Mouse (Mus musculus): Measurements from ENCODE around the gene Wnt5b. TPM values are rescaled to one million over a fixed set of nuclear protein-coding genes. Genes with fewer than 3 reads are reported as not detected.

Gene Wnt5b
- polyA plus RNA-seq, 1 experiment from 2014 or later = 15.8 TPM

- H3K4me2 ChIP-seq (replicated peaks) = peak overlapping the region; percentile 84
- H3K27ac ChIP-seq = peak overlapping the region; percentile 75; the same call in 1 of the 2 replicates
- WGBS = under 1% methylated on average over 51 of the region's 76 CpGs
- H3K27me3 ChIP-seq = no peaks in the 10 kb centered on the region
- H3K9me3 ChIP-seq = no peaks in the 10 kb centered on the region
- H3K36me3 ChIP-seq = no peaks in the 10 kb centered on the region
- peaks cover 21% of the 10 kb centered on the region for H3K4me1 ChIP-seq
- H3K4me3 ChIP-seq = peak overlapping the region; percentile 84
- peak overlapping the region; percentile 86 for H3K9ac ChIP-seq
- peak; percentile 83 for ATAC-seq (ENCODE audit: low FRiP score, low read depth)
Observed at GRCm38 (mm10) chr6:119387801-119388649, 156.1 kb downstream of the Wnt5b start.

- no peak for ATAC-seq (ENCODE audit: low FRiP score, low read depth)
- peaks cover 21% of the 10 kb centered on the region for H3K4me1 ChIP-seq
- H3K4me2 ChIP-seq (replicated peaks) = peak overlapping the region; percentile 84
- no peaks in the 10 kb centered on the region for H3K27me3 ChIP-seq
- 89% methylated on average over 1 of the region's 1 CpGs for WGBS
- H3K9me3 ChIP-seq = no peaks in the 10 kb centered on the region
- no peaks in the 10 kb centered on the region for H3K36me3 ChIP-seq
- H3K9ac ChIP-seq = no peak overlapping the region
- no peak overlapping the region for H3K4me3 ChIP-seq
- H3K27ac ChIP-seq = no peak overlapping the region
Observed at GRCm38 (mm10) chr6:119386821-119387220, 157.3 kb downstream of the Wnt5b start.

- Histone ChIP-seq H3K36me3 (no peaks in the 10 kb centered on the region), H3K9me3 (no peaks in the 10 kb centered on the region), H3K4me1 (peaks cover 21% of the 10 kb centered on the region), H3K27me3 (no peaks in the 10 kb centered on the region), H3K9ac (no peak overlapping the region), H3K4me3 (no peak overlapping the region), H3K27ac (no peak overlapping the region), H3K4me2 (replicated peaks) (no peak overlapping the region)
- WGBS = 87% methylated on average over 4 of the region's 4 CpGs
- ATAC-seq (ENCODE audit: low FRiP score, low read depth) = no peak
Observed at GRCm38 (mm10) chr6:119386421-119386820, 157.7 kb downstream of the Wnt5b start.

- Histone ChIP-seq H3K36me3 (no peaks in the 10 kb centered on the region), H3K4me3 (no peak overlapping the region), H3K27me3 (no peaks in the 10 kb centered on the region), H3K4me2 (replicated peaks) (no peak overlapping the region), H3K4me1 (peaks cover 21% of the 10 kb centered on the region), H3K9me3 (no peaks in the 10 kb centered on the region), H3K27ac (no peak overlapping the region), H3K9ac (no peak overlapping the region)
- WGBS = 93% methylated on average over 1 of the region's 1 CpGs
- ATAC-seq (ENCODE audit: low FRiP score, low read depth) = no peak
Observed at GRCm38 (mm10) chr6:119385668-119386067, 158.5 kb downstream of the Wnt5b start.

Other genes with a start within 250 kb of the Wnt5b start
- gene Lrtm2, start 213.6 kb downstream of the Wnt5b start, polyA plus RNA-seq (2015; fragmentation: Nextera tagmentation; extraction: Ambion mirVana) = 0.05 TPM in 1 of 2 replicates, not detected in the other
- gene Adipor2, start 126.6 kb downstream of the Wnt5b start, polyA plus RNA-seq (2015; fragmentation: Nextera tagmentation; extraction: Ambion mirVana) = 35.5 and 36.8 TPM in 2 replicates
- gene Fbxl14, start 64.7 kb downstream of the Wnt5b start, polyA plus RNA-seq (2015; fragmentation: Nextera tagmentation; extraction: Ambion mirVana) = 2.9 and 4.1 TPM in 2 replicates